Mouse (Mus musculus): ENCODE measurements at regions not wholly inside any gene's neighbourhood (a gene's known extent, or its start where the extent isn't known, plus 50 kb on each side); places are given as distances from the start of the nearest gene placed in this dataset.

GRCm38 (mm10) chr16:30160399-30160798 lies 96.2 kb downstream of the Hes1 start:
- no peak for DNase-seq (ENCODE audit: low spot score in 2 of 2)

GRCm38 (mm10) chr16:30163303-30163702 lies 99.1 kb downstream of the Hes1 start:
- DNase-seq (ENCODE audit: low spot score in 2 of 2): no peak

GRCm38 (mm10) chr16:30165667-30166180 lies 101.5 kb downstream of the Hes1 start:
- DNase-seq (ENCODE audit: low spot score in 2 of 2): no peak

GRCm38 (mm10) chr16:30171381-30172079 lies 95.8 kb downstream of the Cpn2 start:
- DNase-seq (ENCODE audit: low spot score in 2 of 2): no peak

GRCm38 (mm10) chr16:30172136-30172731 lies 95.1 kb downstream of the Cpn2 start:
- no peak for DNase-seq (ENCODE audit: low spot score in 2 of 2)

- peak; percentile 37 to 51 for DNase-seq (ENCODE audit: low spot score in 2 of 2)
Measured at GRCm38 (mm10) chr16:30172798-30173202, 94.5 kb downstream of the Cpn2 start.

GRCm38 (mm10) chr16:30173953-30174874 lies 93.1 kb downstream of the Cpn2 start:
- no peak for DNase-seq (ENCODE audit: low spot score in 2 of 2)

- no peak for DNase-seq (ENCODE audit: low spot score in 2 of 2)
Measured at GRCm38 (mm10) chr16:30176306-30176705, 91.0 kb downstream of the Cpn2 start.

GRCm38 (mm10) chr16:30177769-30178168 lies 89.5 kb downstream of the Cpn2 start:
- no peak for DNase-seq (ENCODE audit: low spot score in 2 of 2)

- no peak for DNase-seq (ENCODE audit: low spot score in 2 of 2)
Measured at GRCm38 (mm10) chr16:30178596-30178995, 88.7 kb downstream of the Cpn2 start.

GRCm38 (mm10) chr16:30179504-30179976 lies 87.8 kb downstream of the Cpn2 start:
- no peak for DNase-seq (ENCODE audit: low spot score in 2 of 2)

- no peak for DNase-seq (ENCODE audit: low spot score in 2 of 2)
Measured at GRCm38 (mm10) chr16:30181116-30181515, 86.2 kb downstream of the Cpn2 start.

GRCm38 (mm10) chr16:30184591-30185265 lies 82.6 kb downstream of the Cpn2 start:
- DNase-seq (ENCODE audit: low spot score in 2 of 2): peak; percentile 51 to 71

GRCm38 (mm10) chr16:30185707-30186106 lies 81.6 kb downstream of the Cpn2 start:
- no peak for DNase-seq (ENCODE audit: low spot score in 2 of 2)

GRCm38 (mm10) chr16:30186201-30186700 lies 81.0 kb downstream of the Cpn2 start:
- no peak for DNase-seq (ENCODE audit: low spot score in 2 of 2)

- DNase-seq (ENCODE audit: low spot score in 2 of 2): no peak
Measured at GRCm38 (mm10) chr16:30186701-30187270, 80.5 kb downstream of the Cpn2 start.

GRCm38 (mm10) chr16:30187400-30187799 lies 79.9 kb downstream of the Cpn2 start:
- DNase-seq (ENCODE audit: low spot score in 2 of 2): no peak

- peak; percentile 78 to 87 for DNase-seq (ENCODE audit: low spot score in 2 of 2)
Measured at GRCm38 (mm10) chr16:30187907-30188414, 79.3 kb downstream of the Cpn2 start.

GRCm38 (mm10) chr16:30188769-30189430 lies 78.4 kb downstream of the Cpn2 start:
- peak; percentile 44 to 52 for DNase-seq (ENCODE audit: low spot score in 2 of 2)

GRCm38 (mm10) chr16:30190351-30190750 lies 76.9 kb downstream of the Cpn2 start:
- no peak for DNase-seq (ENCODE audit: low spot score in 2 of 2)

Measured in frontal cortex, postnatal 14 days (tissue).